Mouse (Mus musculus) heart, embryonic 16.5 days (tissue): ENCODE results near the gene Prr5l. TPM values are rescaled to one million over a fixed set of nuclear protein-coding genes. Genes with fewer than 3 reads are reported as not detected.
A peak's percentile ranks its signal among the peaks of the same experiment; 100 is the strongest.

Source experiments
- ATAC-seq: fragments of 200-750 bp; cut with Nextera tagmentation; replicated peaks from 2 replicates; pipeline ENCODE4 v1.8.0; 2017; ENCODE audit warnings: moderate number of reproducible peaks; ENCODE audit not compliant: insufficient read depth, low FRiP score; ENCODE audit errors: extremely low read depth
- H3K27ac ChIP-seq: fragments of 300-500 bp; sonication (generic); 2 replicates; pipeline ENCODE4 v1.5.1; 2014; ENCODE audit warnings: mild to moderate bottlenecking, low read length, control low read depth, moderate library complexity
- H3K27me3 ChIP-seq: fragments of 300-500 bp; sonication (generic); 2 replicates; pipeline ENCODE4 v1.6.1; 2014; ENCODE audit warnings: low read length, mixed read lengths; ENCODE audit not compliant: control insufficient read depth, insufficient read depth
- H3K36me3 ChIP-seq: fragments of 300-500 bp; sonication (generic); 2 replicates; pipeline ENCODE4 v1.6.1; 2014; ENCODE audit not compliant: control insufficient read depth, insufficient read depth
- H3K4me1 ChIP-seq: fragments of 300-500 bp; sonication (generic); 2 replicates; pipeline ENCODE4 v1.6.1; 2014; ENCODE audit warnings: low read length, mixed read lengths; ENCODE audit not compliant: control insufficient read depth, insufficient read depth
- H3K4me2 ChIP-seq: fragments of 300-500 bp; sonication (generic); 2 replicates; pipeline ENCODE4 v1.6.1; 2014; ENCODE audit warnings: low read depth, mild to moderate bottlenecking, control low read depth, low read length
- H3K4me3 ChIP-seq: fragments of 300-500 bp; sonication (generic); 2 replicates; pipeline ENCODE4 v1.5.1; 2014; ENCODE audit warnings: mild to moderate bottlenecking, control low read depth, low read length
- H3K9ac ChIP-seq: fragments of 300-500 bp; sonication (generic); 2 replicates; pipeline ENCODE4 v1.6.1; 2014; ENCODE audit warnings: low read length, control low read depth
- H3K9me3 ChIP-seq: fragments of 300-500 bp; sonication (generic); replicated peaks from 2 replicates; pipeline ENCODE4 v1.6.1; 2016; ENCODE audit warnings: low read length; ENCODE audit not compliant: control insufficient read depth
- WGBS: fragments of 180-500 bp; shearing (Covaris S2); extraction: QIAGEN DNeasy Blood & Tissue Kit; methylation state at CpG from one replicate; pipeline ENCODE4 v1.1.7; 2014; 5-methylcytosine and 5-hydroxymethylcytosine counted together
- polyA plus RNA-seq: library from polyadenylated mRNA; unstranded; fragments of >200 nt; fragmentation: Nextera tagmentation; extraction: Ambion mirVana; gene quantifications from 2 replicates; pipeline ENCODE4 v1.2.1, GENCODE M21; 2015

Gene Prr5l
- polyA plus RNA-seq, 1 experiment from 2014 or later = 6.2 TPM

- H3K9ac ChIP-seq = no peak overlapping the region
- H3K4me2 ChIP-seq = no peak overlapping the region
- H3K4me3 ChIP-seq = no peak overlapping the region
- H3K4me1 ChIP-seq = peaks cover 2% of the 10 kb centered on the region; the same call in 1 of the 2 replicates
- H3K9me3 ChIP-seq = no peaks in the 10 kb centered on the region
- no peaks in the 10 kb centered on the region for H3K36me3 ChIP-seq
- H3K27me3 ChIP-seq = no peaks in the 10 kb centered on the region
- no peak for ATAC-seq
- no peak overlapping the region for H3K27ac ChIP-seq
Measured at GRCm38 (mm10) chr2:101730972-101731371, 151.9 kb downstream of the Prr5l start.

GRCm38 (mm10) chr2:101729472-101729871 lies 153.4 kb downstream of the Prr5l start:
- H3K27ac ChIP-seq = no peak overlapping the region
- H3K4me1 ChIP-seq = peaks cover 2% of the 10 kb centered on the region; the same call in 1 of the 2 replicates
- no peaks in the 10 kb centered on the region for H3K9me3 ChIP-seq
- H3K4me3 ChIP-seq = no peak overlapping the region
- no peaks in the 10 kb centered on the region for H3K36me3 ChIP-seq
- no peak for ATAC-seq
- H3K4me2 ChIP-seq = no peak overlapping the region
- H3K9ac ChIP-seq = no peak overlapping the region
- H3K27me3 ChIP-seq = no peaks in the 10 kb centered on the region
- 43% methylated on average over 1 of the region's 1 CpGs for WGBS

GRCm38 (mm10) chr2:101727787-101728186 lies 155.0 kb downstream of the Prr5l start:
- H3K4me3 ChIP-seq = no peak overlapping the region

GRCm38 (mm10) chr2:101723333-101723881 lies 159.4 kb downstream of the Prr5l start:
- Histone ChIP-seq H3K27ac (0 out of 2 replicates have a peak overlapping the region, but pooled peaks have one; percentile 32), H3K9ac (no peak overlapping the region), H3K4me3 (no peak overlapping the region), H3K36me3 (no peaks in the 10 kb centered on the region), H3K27me3 (no peaks in the 10 kb centered on the region), H3K4me1 (peaks cover 12% of the 10 kb centered on the region), H3K4me2 (no peak overlapping the region), H3K9me3 (no peaks in the 10 kb centered on the region)
- no peak for ATAC-seq
- 65% methylated on average over 10 of the region's 10 CpGs for WGBS

More at GRCm38 (mm10) chr2:101727787-101728186, 155.0 kb downstream of the Prr5l start:
- Histone ChIP-seq H3K9ac (no peak overlapping the region), H3K9me3 (no peaks in the 10 kb centered on the region), H3K27ac (no peak overlapping the region), H3K27me3 (no peaks in the 10 kb centered on the region), H3K4me1 (peaks cover 8% of the 10 kb centered on the region), H3K36me3 (no peaks in the 10 kb centered on the region), H3K4me2 (no peak overlapping the region)
- no peak for ATAC-seq

- Histone ChIP-seq H3K9ac (no peak overlapping the region), H3K27ac (peak overlapping the region; percentile 53), H3K4me3 (no peak overlapping the region), H3K4me2 (no peak overlapping the region), H3K36me3 (no peaks in the 10 kb centered on the region), H3K4me1 (peaks cover 12% of the 10 kb centered on the region), H3K27me3 (no peaks in the 10 kb centered on the region), H3K9me3 (no peaks in the 10 kb centered on the region)
- WGBS = 44% methylated on average over 8 of the region's 8 CpGs
- peak; percentile 61 for ATAC-seq
Measured at GRCm38 (mm10) chr2:101722370-101723332, 160.2 kb downstream of the Prr5l start.

GRCm38 (mm10) chr2:101721835-101722234 lies 161.0 kb downstream of the Prr5l start:
- Histone ChIP-seq H3K27me3 (no peaks in the 10 kb centered on the region), H3K9ac (no peak overlapping the region), H3K4me2 (no peak overlapping the region), H3K9me3 (no peaks in the 10 kb centered on the region), H3K4me3 (no peak overlapping the region), H3K4me1 (peaks cover 12% of the 10 kb centered on the region), H3K36me3 (no peaks in the 10 kb centered on the region), H3K27ac (no peak overlapping the region)
- WGBS = 83% methylated on average over 4 of the region's 4 CpGs
- ATAC-seq = no peak

GRCm38 (mm10) chr2:101717162-101717561 lies 165.7 kb downstream of the Prr5l start:
- no peaks in the 10 kb centered on the region; the same call in 1 of the 2 replicates for H3K4me1 ChIP-seq
- no peak for ATAC-seq
- H3K36me3 ChIP-seq = no peaks in the 10 kb centered on the region
- H3K4me2 ChIP-seq = no peak overlapping the region
- H3K4me3 ChIP-seq = no peak overlapping the region
- H3K27me3 ChIP-seq = no peaks in the 10 kb centered on the region
- H3K9ac ChIP-seq = no peak overlapping the region
- WGBS = 90% methylated on average over 13 of the region's 13 CpGs
- no peaks in the 10 kb centered on the region for H3K9me3 ChIP-seq
- H3K27ac ChIP-seq = no peak overlapping the region

- no peaks in the 10 kb centered on the region for H3K36me3 ChIP-seq
- ATAC-seq = no peak
- WGBS = 63% methylated on average over 8 of the region's 8 CpGs
- no peaks in the 10 kb centered on the region for H3K9me3 ChIP-seq
- H3K27ac ChIP-seq = no peak overlapping the region
- no peak overlapping the region for H3K4me3 ChIP-seq
- H3K27me3 ChIP-seq = no peaks in the 10 kb centered on the region
- H3K4me1 ChIP-seq = peaks cover 4% of the 10 kb centered on the region; the same call in 1 of the 2 replicates
- no peak overlapping the region for H3K4me2 ChIP-seq
- H3K9ac ChIP-seq = no peak overlapping the region
Measured at GRCm38 (mm10) chr2:101715650-101716323, 167.0 kb downstream of the Prr5l start.
